Mouse (Mus musculus): ENCODE measurements around the gene Kbtbd6. TPM values are rescaled to one million over a fixed set of nuclear protein-coding genes. Genes with fewer than 3 reads are reported as not detected.

Kbtbd6 gene
- total RNA-seq, 2 experiments from 2014 or later: 0.72 to 1.2 TPM

- DNase-seq (ENCODE audit: extremely low spot score in 1 of 2, low spot score in 2 of 2): no peak
- H3K27ac ChIP-seq: peak overlapping the region; percentile 95
- H3K4me3 ChIP-seq: peak overlapping the region; percentile 93
- intact Hi-C loops (cut with DNase I): loop anchor here (1.0 to 10.0 kb wide), 2 partner anchors 104 to 732 kb away; partner anchors contain the start of gene Sugt1
- TF ChIP-seq CTCF (IDR thresholded peaks at IDR 0.05): no peak
Observed at GRCm38 (mm10) chr14:79482747-79483355, 31.2 kb downstream of the Kbtbd6 start.

GRCm38 (mm10) chr14:79483611-79484120, 32.0 kb downstream of the Kbtbd6 start:
- no peak for DNase-seq (ENCODE audit: extremely low spot score in 1 of 2, low spot score in 2 of 2)
- Histone ChIP-seq H3K27ac (peak overlapping the region; percentile 95; the same call in 1 of the 2 replicates), H3K4me3 (no peak overlapping the region)
- intact Hi-C loops (cut with DNase I): loop anchor here (10.0 kb wide), 1 partner anchor 731 kb away; no protein-coding TSS in a partner anchor
- no peak for TF ChIP-seq CTCF (IDR thresholded peaks at IDR 0.05)

- no peak overlapping the region for H3K4me3 ChIP-seq
- no peak for TF ChIP-seq CTCF (IDR thresholded peaks at IDR 0.05)
- no peak for DNase-seq (ENCODE audit: extremely low spot score in 1 of 2, low spot score in 2 of 2)
- intact Hi-C loops (cut with DNase I): loop anchor here (10.0 kb wide), 1 partner anchor 728 kb away; no protein-coding TSS in a partner anchor
- peak overlapping the region; percentile 84; the same call in 1 of the 2 replicates for H3K27ac ChIP-seq
Observed at GRCm38 (mm10) chr14:79486617-79486992, 35.0 kb downstream of the Kbtbd6 start.

- peak overlapping the region; percentile 84 for H3K27ac ChIP-seq
- DNase-seq (ENCODE audit: extremely low spot score in 1 of 2, low spot score in 2 of 2): peak; percentile 35 to 50
- peak; percentile 32 for TF ChIP-seq CTCF (IDR thresholded peaks at IDR 0.05)
- intact Hi-C loops (cut with DNase I): loop anchor here (10.0 kb wide), 1 partner anchor 728 kb away; no protein-coding TSS in a partner anchor
- peak overlapping the region; percentile 56 for H3K4me3 ChIP-seq
Observed at GRCm38 (mm10) chr14:79486993-79487731, 35.5 kb downstream of the Kbtbd6 start.

GRCm38 (mm10) chr14:79488531-79488930, 36.9 kb downstream of the Kbtbd6 start:
- intact Hi-C loops (cut with DNase I): loop anchor here (10.0 kb wide), 1 partner anchor 726 kb away; no protein-coding TSS in a partner anchor
- no peak for DNase-seq (ENCODE audit: extremely low spot score in 1 of 2, low spot score in 2 of 2)
- no peak overlapping the region for H3K27ac ChIP-seq
- TF ChIP-seq CTCF (IDR thresholded peaks at IDR 0.05): no peak
- H3K4me3 ChIP-seq: no peak overlapping the region

GRCm38 (mm10) chr14:79489150-79489549, 37.5 kb downstream of the Kbtbd6 start:
- no peak for TF ChIP-seq CTCF (IDR thresholded peaks at IDR 0.05)
- Histone ChIP-seq H3K27ac (no peak overlapping the region), H3K4me3 (no peak overlapping the region)
- intact Hi-C loops (cut with DNase I): loop anchor here (10.0 kb wide), 1 partner anchor 726 kb away; no protein-coding TSS in a partner anchor
- DNase-seq (ENCODE audit: extremely low spot score in 1 of 2, low spot score in 2 of 2): no peak

GRCm38 (mm10) chr14:79490246-79490645, 38.6 kb downstream of the Kbtbd6 start:
- intact Hi-C loops (cut with DNase I): no loop called here
- Histone ChIP-seq H3K4me3 (no peak overlapping the region), H3K27ac (no peak overlapping the region)
- DNase-seq (ENCODE audit: extremely low spot score in 1 of 2, low spot score in 2 of 2): no peak
- TF ChIP-seq CTCF (IDR thresholded peaks at IDR 0.05): no peak

- no peak for DNase-seq (ENCODE audit: extremely low spot score in 1 of 2, low spot score in 2 of 2)
- intact Hi-C loops (cut with DNase I): no loop called here
- H3K4me3 ChIP-seq: no peak overlapping the region
- no peak overlapping the region for H3K27ac ChIP-seq
- TF ChIP-seq CTCF (IDR thresholded peaks at IDR 0.05): no peak
Observed at GRCm38 (mm10) chr14:79494349-79494748, 42.7 kb downstream of the Kbtbd6 start.

GRCm38 (mm10) chr14:79499326-79499725, 47.7 kb downstream of the Kbtbd6 start:
- Histone ChIP-seq H3K4me3 (no peak overlapping the region), H3K27ac (no peak overlapping the region)
- intact Hi-C loops (cut with DNase I): no loop called here
- no peak for DNase-seq (ENCODE audit: extremely low spot score in 1 of 2, low spot score in 2 of 2)
- no peak for TF ChIP-seq CTCF (IDR thresholded peaks at IDR 0.05)

GRCm38 (mm10) chr14:79500756-79501155, 49.1 kb downstream of the Kbtbd6 start:
- no peak for TF ChIP-seq CTCF (IDR thresholded peaks at IDR 0.05)
- Histone ChIP-seq H3K27ac (no peak overlapping the region), H3K4me3 (no peak overlapping the region)
- DNase-seq (ENCODE audit: extremely low spot score in 1 of 2, low spot score in 2 of 2): no peak
- intact Hi-C loops (cut with DNase I): no loop called here

GRCm38 (mm10) chr14:79503371-79504075, 51.9 kb downstream of the Kbtbd6 start:
- no peak overlapping the region for H3K27ac ChIP-seq
- H3K4me3 ChIP-seq: no peak overlapping the region
- TF ChIP-seq CTCF (IDR thresholded peaks at IDR 0.05): no peak
- DNase-seq (ENCODE audit: extremely low spot score in 1 of 2, low spot score in 2 of 2): no peak
- intact Hi-C loops (cut with DNase I): no loop called here

Other genes starting within 250 kb of the Kbtbd6 start
- gene Zfp957, start 204.5 kb upstream of the Kbtbd6 start, total RNA-seq (2021): not detected
- gene Rgcc, start 150.2 kb upstream of the Kbtbd6 start, total RNA-seq (2021): 10 to 100 TPM; 33.6 to 44.5 TPM
- 10 to 100 TPM; 12.4 to 15.9 TPM for gene Naa16, start 61.1 kb upstream of the Kbtbd6 start, total RNA-seq (2021)
- 1 to 10 TPM; 5.0 to 6.7 TPM for gene Mtrf1, start 54.1 kb upstream of the Kbtbd6 start, total RNA-seq (2021)
- gene Kbtbd7, start 25.3 kb upstream of the Kbtbd6 start, total RNA-seq (2021): 10 to 100 TPM; 38.2 to 38.8 TPM
- gene Elf1, start 29.4 kb downstream of the Kbtbd6 start, total RNA-seq (2021): 1 to 10 TPM; 4.1 to 4.6 TPM
- 10 to 100 TPM; 47.7 to 52.0 TPM for gene Wbp4, start 29.7 kb downstream of the Kbtbd6 start, total RNA-seq (2021)
- gene Sugt1, start 135.9 kb downstream of the Kbtbd6 start, total RNA-seq (2021): 10 to 100 TPM; 83.6 to 88.8 TPM
- gene Cnmd, start 210.3 kb downstream of the Kbtbd6 start, total RNA-seq (2021): 1 to 10 TPM in 1 of 2 experiments, under 1 TPM in 1; 0.59 to 1.5 TPM